Mouse (Mus musculus) right cerebral cortex, adult 18-20 months (tissue): ENCODE measurements at regions not wholly inside any gene's neighbourhood (a gene's known extent, or its start where the extent isn't known, plus 50 kb on each side); places are given as distances from the start of the nearest gene placed in this dataset.

ENCODE experiments used
- DNase-seq: peaks from one replicate; pipeline ENCODE4 v3.0.0; 2022; ENCODE audit warnings: mixed read lengths

DNA sequence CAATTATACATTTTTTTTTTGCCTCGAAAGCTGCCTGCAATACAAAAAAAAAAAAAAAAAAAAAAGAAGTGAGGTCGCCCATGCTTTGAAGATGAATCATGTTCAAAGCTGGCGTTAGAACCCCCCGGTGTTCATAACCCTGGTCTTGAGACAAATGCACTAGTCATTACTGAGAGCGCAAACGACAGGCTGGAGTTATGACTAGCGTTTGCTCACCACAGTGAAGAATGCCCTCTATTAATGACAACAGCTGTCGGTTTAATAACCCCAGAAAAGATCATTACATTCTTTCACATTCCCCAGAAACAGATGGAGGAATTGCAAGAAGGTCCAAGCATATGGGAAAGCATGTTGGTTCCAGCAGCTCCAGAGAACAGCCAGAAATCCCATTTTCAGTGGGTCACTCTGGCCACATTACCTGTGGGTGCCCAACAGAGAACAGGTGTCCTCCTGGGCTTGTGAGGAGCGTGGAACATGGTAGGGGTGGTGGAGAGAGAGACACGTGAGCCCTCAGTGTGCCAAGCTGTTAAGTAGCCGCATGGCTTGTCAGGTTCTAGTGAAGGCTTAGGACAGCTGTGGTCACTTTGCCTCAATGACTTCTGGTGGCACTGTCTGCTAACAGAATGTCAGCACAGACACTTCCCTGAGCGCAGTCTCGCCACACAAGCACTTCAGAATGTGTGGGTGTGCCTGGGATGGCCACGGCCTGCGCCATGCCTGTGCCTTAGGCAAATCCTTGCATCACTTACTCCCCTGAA lies 60.4 kb downstream of the Aipl1 start:
- DNase-seq = no peak

DNA sequence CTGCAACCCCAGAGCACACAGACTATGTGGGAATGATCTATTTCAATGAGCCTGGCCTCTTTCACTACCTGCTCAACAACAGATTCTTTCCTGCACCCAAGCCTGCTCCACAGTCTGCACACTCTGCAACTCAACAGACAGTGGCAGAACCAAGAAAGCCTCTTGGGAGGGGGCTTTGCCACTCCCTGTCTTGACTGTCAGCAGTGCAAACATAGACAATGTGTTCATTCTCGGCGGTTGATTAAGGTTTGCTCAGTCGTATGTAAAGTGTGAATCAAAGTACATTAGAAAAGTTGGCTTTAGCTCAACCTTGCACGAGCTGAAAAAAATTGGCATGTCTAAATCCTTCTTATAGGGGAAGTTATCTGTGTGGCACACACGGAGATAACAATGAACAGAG lies 66.0 kb downstream of the Aipl1 start:
- DNase-seq = no peak

DNA sequence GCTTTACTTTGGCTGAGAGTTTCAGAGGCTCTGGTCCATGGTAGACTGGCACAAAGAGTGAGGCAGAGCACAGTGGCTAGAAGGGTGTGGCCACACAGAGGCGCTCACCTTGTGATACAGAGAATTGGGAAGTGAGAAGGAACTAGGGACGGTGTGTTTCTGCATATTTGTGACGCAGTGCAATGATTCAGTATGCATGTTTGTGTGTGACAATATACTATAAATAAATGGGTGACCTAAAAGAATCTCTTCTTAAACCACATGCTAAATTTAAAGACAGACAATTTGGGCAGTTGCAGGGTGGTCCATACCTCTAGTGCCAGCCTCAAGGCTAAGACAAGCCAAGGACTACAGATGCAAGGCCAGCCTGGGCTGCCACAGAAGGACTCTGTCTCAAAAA lies 75.0 kb downstream of the Aipl1 start:
- DNase-seq = no peak

DNA sequence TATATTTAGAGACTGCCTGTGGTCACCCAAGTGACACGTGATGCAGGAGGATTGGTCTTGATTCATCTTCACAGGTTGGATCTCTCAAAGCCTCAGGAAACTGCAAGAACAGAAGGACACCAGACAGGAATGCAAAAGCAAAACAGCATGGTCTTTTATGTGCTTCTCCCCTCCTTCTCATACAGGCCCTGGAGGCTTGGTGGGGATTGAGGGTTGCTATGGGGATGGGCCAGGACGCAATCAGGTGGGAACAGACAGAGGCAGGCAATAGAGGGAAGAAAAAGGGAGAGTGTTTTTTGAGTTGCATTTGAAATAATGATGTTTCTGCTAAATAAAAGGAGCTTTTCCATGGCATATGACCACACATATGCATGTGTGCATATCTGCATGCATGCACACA lies 84.8 kb downstream of the Aipl1 start:
- no peak for DNase-seq

DNA sequence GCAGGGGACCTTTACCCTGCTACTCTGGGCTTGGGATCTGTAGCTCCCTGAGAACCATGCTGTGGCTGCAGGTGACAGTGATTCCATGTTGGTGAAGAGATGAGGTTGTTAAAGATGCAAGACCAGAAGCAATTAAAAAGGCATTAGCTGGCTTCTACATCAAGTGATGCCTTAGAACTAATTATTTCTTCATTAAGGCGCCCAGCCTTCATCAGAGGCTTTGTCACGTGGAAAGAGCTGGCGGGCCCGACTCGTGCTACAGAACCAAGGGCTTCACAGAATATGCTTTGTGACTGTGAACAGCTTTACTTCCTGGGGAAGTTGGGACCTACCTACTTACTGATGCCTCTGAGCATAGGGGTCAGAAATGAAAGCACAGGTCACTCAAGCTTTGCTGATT lies 90.1 kb downstream of the Aipl1 start:
- DNase-seq = no peak

DNA sequence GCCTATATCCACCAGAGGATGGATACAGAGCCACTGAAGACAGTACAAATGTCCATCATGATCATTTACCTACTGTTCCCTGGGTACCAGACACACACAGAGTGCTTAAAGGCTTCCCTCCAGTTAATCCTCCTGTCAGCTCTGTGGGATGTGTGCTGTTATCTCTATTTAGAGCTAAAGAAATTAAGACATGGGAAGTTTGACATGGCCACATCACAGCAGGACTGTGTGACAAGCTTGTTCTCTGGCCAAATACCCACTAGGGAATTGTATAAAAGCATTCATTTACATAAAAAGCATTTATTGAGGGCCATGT lies 92.3 kb downstream of the Aipl1 start:
- DNase-seq = no peak

DNA sequence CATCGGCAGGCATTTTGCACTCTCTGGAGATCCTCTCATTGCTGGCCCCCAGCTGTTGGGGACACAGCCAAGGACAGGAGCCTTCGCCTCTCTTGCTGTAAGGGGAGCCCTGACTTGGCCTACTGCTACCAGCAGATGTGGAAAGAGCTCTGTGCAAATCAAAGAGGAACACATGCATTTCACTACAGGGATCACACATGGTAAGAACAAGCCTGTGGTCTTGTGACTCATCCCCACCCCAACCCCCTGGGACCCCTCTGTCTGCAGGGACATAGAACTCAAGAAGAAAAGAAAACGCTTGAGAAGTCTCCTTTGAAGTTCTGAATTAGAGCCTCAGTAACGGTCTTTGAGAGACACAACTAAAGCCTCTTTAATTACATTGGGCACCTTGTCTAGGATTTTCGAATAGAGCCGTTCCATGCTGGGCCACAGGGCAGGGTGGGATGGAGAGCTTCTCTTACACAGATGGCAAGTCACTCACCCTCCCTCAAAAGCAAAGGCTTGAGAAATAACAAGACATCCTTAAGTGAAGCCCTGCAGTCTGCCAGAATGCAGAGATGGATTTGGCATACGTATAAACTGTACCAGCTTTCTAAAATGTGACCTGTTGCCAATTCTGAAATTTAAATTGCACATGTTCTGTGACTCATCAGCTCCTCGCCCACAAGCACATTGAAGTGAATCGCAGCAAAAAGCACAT lies 92.8 kb downstream of the Aipl1 start:
- peak; percentile 80 for DNase-seq

DNA sequence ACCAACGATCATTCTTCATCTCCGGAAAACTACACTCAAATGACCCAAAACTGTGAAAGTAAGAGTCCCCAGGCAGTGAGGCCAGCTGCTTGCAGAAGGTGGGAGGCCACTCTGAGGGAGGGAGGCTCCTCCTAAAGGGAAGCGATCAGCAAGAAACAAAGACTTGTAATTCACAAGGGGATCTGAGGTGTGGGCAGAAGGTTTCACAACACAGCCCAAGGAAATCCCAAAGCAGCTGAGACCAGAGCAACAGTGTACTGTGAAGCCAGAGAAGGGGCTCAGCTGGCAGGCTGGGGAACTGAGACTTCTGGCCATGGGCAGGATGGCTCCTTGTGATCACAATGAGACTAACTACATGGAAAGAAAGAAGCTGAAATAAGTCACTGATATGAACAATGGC lies 93.8 kb downstream of the Aipl1 start:
- DNase-seq = no peak

DNA sequence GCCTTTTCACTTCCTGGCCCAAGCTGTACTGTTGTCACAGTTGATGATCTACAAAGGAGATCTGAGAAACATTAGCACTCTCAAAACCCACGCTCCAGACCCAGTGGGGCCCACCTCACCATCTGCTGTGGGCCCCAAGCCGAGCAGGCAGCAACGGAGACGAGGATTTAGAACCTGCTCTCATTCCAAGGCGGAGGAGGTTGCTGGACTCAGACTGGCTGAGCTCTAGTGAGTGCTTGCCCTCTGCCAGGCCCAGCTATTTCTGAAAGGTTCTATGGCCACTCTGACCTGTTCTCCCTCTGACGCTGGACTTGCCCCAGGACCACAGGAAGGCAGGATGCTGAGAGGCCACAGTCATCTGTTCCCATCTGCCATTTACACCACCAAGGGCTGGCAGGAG lies 98.2 kb downstream of the Aipl1 start:
- peak; percentile 81 for DNase-seq

DNA sequence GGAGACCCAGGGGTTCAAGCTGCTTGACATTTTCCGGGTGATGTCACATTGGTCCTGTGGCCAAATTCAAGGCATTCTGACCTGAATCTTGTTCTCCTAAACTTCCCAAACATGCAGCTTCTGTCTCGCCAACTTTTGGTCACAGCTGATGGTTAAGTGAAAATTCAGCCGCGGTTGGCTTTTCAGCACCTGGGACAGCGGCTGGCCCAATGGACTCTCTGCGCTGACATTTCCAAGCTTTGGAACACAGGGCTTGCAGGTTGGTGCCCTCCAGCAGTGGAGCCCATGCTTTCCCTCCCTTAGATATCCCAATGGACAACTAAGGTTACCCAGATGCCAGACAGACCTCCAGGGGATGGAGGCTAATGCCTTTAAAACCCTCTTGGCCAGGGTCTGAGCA lies 100.2 kb downstream of the Aipl1 start:
- DNase-seq = no peak

DNA sequence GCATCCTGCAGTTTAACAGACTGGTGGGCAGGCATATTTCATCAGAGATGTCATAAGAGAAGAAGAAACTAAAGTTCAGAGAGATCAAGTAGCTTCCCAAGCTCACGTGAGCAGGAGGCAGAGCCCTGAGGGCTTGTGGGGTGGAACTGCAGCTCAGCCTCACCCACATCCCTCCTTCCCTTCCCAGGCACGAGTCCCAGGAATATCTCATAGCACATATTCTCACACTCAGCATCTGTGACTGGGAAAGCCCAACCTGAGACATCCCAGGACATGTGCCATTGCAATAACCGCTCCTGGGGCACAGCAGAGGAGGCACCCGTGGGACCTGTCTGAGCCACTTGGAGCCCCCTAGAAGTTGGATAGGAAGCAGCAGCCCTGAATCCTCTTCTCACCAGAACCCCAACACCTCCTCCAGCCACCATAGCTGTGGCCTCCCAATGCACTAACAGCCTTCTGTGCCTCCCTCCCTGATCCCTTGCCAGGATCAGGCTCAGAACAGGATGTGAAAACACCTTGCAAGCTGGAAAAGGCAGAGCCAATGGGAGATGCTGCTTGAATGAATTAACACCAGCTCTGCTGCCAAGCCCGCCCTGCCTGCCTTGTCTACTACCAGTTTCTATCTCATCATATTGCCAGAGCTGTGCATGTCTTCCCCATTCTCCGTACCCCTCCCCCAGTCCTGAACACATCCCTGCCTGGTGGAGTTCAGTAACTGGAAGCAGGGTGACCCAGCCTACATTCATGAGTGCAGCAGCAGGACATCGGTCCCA lies 107.4 kb downstream of the Aipl1 start:
- peak; percentile 63 for DNase-seq

DNA sequence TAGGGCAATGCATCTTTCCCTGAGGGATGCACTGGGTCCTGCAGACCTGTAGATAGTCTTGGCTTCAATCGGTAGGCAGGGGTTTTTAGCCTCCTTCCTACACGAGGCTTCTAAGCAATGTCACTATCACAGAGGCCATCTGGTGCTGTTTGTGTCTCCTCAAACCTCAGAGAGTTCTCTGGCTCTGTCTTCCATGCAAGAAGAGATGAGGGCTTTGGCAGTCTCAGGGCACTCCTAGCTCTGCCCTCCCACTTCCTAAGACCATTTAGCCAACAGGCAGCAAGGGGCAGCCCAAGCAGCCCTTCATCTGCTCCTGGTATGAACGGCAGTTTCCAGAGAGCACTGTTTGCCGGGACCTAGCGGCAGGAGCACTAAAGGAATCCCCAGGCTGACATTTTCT lies 122.6 kb downstream of the Aipl1 start:
- no peak for DNase-seq

DNA sequence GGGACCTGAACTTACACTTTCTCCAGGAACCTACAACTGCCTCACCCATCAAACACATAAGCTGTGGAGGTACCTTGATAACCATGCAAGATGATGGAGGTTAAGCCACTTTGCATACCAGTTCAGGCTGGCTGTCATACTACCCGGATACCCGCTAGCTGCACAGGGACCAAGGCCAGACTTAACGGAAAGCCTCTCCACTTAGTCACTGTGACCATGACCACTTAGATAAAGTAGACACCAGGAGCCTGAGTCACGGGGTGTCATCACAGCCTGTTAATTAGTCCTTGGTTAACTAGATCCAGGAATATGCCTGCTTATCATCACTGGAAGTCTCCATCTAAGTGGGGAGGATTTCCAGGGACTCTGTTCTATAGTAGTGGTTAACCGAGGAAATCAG lies 124.7 kb downstream of the Aipl1 start:
- no peak for DNase-seq

DNA sequence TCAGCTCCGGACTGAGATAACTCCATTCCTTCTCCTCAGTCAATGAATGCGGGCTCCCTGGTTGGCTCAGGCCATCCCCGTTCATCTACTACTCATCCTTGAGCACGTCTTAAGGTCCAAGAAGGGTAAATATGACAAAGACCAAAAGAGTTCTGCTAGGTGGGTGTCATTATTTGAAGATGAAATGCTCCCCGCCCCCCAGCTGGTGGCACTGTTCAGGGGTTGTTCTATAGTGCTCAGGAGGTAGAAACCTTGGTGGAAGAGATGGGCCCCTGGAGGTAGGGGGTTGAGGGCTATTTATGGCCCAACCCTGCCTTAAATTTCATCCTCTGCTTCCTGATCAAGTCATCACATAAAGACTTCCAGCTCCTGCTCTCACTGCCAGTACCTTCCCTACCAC lies 126.0 kb downstream of the Aipl1 start:
- DNase-seq = no peak

DNA sequence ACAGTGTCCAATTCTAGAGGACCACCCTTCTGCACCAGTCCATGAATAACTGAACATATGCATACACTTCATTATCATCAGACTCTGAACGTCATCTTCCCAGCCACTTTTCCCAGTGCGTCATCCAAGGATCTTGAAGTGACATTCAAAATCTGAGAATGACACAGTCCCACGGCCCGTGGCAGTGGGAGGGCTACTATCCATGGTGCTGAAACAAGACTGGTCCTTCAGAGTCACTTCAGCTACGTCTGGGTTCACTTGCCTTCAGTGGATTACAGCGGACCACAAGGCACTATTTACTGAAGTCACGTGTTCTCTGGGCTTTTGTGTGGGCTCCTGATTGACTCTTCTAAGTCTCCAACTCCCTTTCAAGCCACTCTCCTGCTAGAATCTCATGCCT lies 128.7 kb downstream of the Aipl1 start:
- no peak for DNase-seq

DNA sequence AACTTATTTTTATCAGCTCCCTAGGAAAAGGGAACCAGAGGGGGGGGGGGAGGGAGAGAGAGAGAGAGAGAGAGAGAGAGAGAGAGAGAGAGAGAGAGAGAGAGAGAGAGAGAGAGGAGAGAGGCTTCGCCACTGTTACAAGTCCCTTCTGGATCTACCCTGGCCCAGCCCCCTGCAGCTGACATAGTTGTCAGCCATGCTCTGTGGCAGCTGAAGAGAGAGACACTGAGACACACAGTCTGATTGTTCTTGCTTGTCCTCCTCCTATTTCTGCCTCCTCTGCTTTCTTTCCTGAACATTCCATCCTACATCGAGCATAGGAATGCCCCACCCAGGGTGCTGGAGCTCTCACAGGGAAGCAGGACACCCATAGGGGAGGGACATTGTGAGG lies 134.3 kb downstream of the Aipl1 start:
- DNase-seq = no peak

DNA sequence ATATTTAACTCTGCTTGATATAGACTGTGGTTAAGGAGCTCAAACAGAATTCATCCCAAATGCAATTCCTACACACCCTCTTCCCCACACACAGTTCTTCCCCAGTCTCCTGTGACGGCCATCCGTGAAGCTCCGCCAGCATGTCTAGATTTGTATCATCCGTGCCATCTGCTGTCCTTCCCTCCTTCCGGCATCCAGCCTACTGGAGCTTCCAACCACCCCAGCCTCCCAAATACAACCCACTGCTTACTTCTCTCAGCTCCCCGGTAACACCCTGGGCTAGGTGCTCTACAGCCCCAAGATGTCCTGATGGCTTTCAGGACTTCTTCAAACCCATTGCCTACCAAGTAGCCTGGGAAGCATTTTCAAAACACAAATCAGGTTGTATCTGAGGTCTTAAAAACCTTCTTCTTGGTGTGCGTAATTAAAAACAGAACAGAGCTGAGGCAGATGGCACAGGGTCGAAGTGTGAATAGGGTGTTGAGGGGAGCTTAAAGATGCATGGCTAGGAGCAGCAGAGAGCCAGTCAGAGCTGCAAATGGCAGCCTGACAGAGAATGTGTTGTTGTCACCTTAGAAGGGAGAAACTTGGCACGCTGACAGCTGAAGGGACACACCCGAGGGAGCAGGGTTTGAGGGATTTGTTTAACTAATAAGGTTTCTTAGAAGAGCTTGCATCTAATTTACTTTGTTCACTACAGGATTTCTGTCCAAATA lies 134.8 kb downstream of the Aipl1 start:
- DNase-seq = peak; percentile 77

DNA sequence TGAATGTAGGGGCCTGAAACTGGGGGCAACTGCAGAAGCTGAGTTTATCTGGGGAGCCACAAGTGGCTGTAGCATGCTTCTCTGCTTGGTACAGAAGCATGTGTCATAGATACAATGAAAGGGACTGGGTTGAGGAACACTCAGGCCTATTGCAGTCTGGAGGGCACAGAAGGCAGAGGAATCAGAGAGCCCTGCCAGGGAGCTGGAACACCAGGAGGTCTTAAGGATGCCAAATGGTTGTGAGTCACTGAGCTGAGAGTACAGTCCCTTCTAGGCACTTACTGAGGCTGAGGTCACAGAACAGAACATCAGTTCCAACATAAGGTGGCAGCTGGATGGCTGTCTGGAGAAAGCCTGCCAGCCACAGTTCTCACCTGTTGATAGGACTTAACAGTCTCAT lies 136.5 kb downstream of the Aipl1 start:
- DNase-seq = no peak

DNA sequence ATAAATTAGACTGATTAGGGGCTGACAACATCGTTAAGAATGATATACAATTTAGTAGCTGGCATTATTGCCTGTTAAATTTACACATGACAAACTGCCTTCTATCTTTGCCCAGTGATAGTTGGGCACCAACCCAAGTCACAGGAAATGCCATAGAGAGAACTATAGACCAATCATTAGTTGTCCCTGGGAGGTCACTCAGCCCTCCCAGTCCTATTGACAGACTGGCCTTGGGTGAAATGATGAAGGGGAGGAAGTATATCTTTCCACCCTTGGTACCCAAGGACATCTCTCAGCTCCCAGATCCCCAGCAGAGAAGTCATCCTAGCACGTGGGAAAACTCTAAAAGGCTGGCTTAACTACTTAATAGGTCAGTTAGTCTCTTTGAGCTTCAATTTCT lies 139.8 kb downstream of the Aipl1 start:
- DNase-seq = no peak

DNA sequence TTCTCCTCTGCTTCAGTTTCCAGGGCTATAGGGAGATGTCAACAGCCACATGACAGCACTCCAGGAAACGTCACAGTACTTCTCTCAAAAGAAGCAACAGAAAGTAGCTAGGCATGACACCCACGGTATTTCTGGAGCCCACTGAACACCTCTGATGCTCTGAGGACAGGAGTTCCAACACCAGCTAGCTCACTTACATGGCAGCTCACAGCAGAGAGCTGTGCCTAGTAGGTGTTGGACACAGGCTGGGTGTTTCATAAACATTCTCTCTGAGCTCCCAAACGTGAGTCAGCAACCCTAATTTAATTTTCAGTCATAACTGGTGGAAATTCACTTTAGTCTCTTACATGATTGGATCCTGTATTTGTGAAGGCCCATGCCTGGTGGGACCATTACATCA lies 140.2 kb downstream of the Aipl1 start:
- DNase-seq = peak; percentile 19

DNA sequence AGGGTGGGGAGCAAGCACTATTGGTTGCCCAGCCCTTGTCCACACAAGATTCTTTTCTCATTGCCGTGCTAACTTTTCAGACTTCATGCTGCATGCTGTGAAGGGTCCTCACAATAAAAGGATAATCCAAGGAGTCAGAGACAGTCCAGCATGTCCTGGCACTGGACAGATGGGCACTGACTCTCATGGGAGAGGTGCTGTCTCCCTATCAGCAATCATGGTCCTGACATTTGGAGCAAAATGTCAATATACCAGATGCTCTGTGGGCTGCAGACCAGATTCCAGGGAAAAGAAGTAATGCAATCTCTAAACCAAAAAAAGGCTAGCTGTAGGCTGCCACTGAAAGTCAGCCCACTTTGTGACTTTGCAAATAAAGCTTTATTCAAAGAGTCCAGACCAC lies 141.5 kb downstream of the Wscd1 start:
- no peak for DNase-seq

DNA sequence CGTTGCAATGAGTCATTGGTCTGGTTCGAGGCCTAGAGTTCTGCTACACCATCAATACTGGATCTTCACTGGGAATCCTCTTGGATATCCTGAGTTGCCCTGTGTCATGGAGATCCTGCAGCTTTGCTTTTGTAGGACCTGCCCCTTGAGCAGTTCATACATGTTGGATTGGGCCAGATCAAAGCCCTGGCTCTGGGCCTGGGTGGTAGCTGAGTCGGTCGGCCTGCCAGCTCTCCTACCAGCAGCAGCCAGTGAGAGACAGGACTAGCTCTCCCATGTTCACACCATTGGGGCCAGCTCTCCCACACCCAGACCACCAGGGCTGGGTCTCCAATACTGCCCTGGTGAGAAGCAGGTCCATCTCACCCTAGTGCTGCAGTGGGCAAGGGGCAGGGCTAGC lies 139.4 kb downstream of the Wscd1 start:
- DNase-seq = no peak

DNA sequence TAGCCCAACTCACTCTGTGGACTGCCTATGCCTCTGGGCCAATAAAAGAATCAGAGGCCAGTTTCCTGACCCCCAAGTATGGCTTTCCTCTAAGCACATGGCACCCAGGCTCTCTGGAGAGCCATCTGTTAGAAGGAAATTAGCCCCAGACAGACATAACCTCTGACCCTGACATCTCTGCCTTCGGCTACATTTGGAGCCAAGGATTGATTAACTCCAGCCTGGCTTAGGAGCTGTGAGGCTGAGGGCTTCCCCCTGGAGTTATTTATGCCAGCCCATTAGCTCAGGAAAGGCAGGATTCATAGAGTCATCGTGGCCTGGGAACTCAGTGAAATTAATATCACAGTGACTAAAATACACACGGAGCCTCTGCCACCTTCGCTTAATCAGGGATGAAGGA lies 137.5 kb downstream of the Wscd1 start:
- no peak for DNase-seq

DNA sequence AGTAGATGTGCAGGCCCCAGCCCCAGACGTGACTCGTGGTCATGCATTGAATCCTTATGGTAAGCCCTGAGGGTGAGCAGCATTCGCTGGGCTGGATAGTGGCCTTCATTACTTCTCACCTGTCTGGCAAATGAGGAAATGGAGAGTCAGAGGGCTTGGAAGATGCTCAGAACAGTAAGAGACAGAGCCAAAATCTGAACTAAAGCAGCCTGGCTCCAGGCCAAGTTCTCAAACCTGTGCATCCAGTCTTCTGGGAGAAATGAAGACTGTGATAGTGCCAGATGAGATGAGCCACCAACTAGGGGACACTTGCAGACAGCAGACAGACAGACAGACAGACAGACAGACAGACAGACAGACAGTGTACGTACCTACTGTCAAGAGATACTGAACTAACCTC lies 137.1 kb downstream of the Wscd1 start:
- no peak for DNase-seq
